Mouse (Mus musculus) kidney, embryonic 16.5 days (tissue): ENCODE measurements around the gene Wdr95. TPM values are rescaled to one million over a fixed set of nuclear protein-coding genes. Genes with fewer than 3 reads are reported as not detected.

Source experiments
- ATAC-seq: fragments of 200-750 bp; cut with Nextera tagmentation; 2 replicates; pipeline ENCODE4 v1.8.0; 2017; ENCODE audit warnings: moderate TSS enrichment; ENCODE audit not compliant: low FRiP score, low TSS enrichment
- H3K27ac ChIP-seq: fragments of 300-500 bp; sonication (generic); 2 replicates; pipeline ENCODE4 v1.5.1; 2014; ENCODE audit warnings: low read length
- H3K27me3 ChIP-seq: fragments of 300-500 bp; sonication (generic); 2 replicates; pipeline ENCODE4 v1.6.1; 2014; ENCODE audit warnings: low read length, control low read depth, mixed read lengths; ENCODE audit not compliant: insufficient read depth
- H3K36me3 ChIP-seq: fragments of 300-500 bp; sonication (generic); 2 replicates; pipeline ENCODE4 v1.6.1; 2014; ENCODE audit warnings: low read length, control low read depth, mixed read lengths; ENCODE audit not compliant: insufficient read depth
- H3K4me1 ChIP-seq: fragments of 300-500 bp; sonication (generic); 2 replicates; pipeline ENCODE4 v1.6.1; 2014; ENCODE audit warnings: low read length, control low read depth, mixed read lengths; ENCODE audit not compliant: insufficient read depth
- H3K4me2 ChIP-seq: fragments of 300-500 bp; sonication (generic); replicated peaks from 2 replicates; pipeline ENCODE4 v1.6.1; 2014; ENCODE audit warnings: low read depth, low read length
- H3K4me3 ChIP-seq: fragments of 300-500 bp; sonication (generic); 2 replicates; pipeline ENCODE4 v1.5.1; 2014; ENCODE audit warnings: mild to moderate bottlenecking, low read length
- H3K9ac ChIP-seq: fragments of 300-500 bp; sonication (generic); replicated peaks from 2 replicates; pipeline ENCODE4 v1.6.1; 2014; ENCODE audit warnings: low read length
- H3K9me3 ChIP-seq: fragments of 300-500 bp; sonication (generic); 2 replicates; pipeline ENCODE4 v1.6.1; 2016; ENCODE audit warnings: low read length, control low read depth
- WGBS: fragments of 180-500 bp; shearing (Covaris S2); extraction: QIAGEN DNeasy Blood & Tissue Kit; methylation state at CpG from one replicate; pipeline ENCODE4 v1.1.7; 2014; 5-methylcytosine and 5-hydroxymethylcytosine counted together
- polyA plus RNA-seq: library from polyadenylated mRNA; unstranded; fragments of >200 nt; fragmentation: Nextera tagmentation; extraction: Ambion mirVana; gene quantifications from 2 replicates; pipeline ENCODE4 v1.2.1, GENCODE M21; 2015

The Wdr95 gene
- polyA plus RNA-seq, 1 experiment from 2014 or later, result not detected

GRCm38 (mm10) chr5:149533847-149534246 lies 5.4 kb downstream of the Wdr95 start:
- Histone ChIP-seq H3K27ac (no peak overlapping the region), H3K9me3 (no peaks in the 10 kb centered on the region), H3K4me3 (no peak overlapping the region), H3K9ac (no peak overlapping the region), H3K27me3 (no peaks in the 10 kb centered on the region), H3K36me3 (no peaks in the 10 kb centered on the region), H3K4me1 (peaks cover 8% of the 10 kb centered on the region), H3K4me2 (no peak overlapping the region)
- 88% methylated on average over 2 of the region's 2 CpGs for WGBS
- no peak for ATAC-seq

- ATAC-seq, result no peak
- H3K4me2 ChIP-seq, result no peak overlapping the region
- 71% methylated on average over 9 of the region's 9 CpGs for WGBS
- no peaks in the 10 kb centered on the region for H3K9me3 ChIP-seq
- no peak overlapping the region for H3K27ac ChIP-seq
- H3K4me3 ChIP-seq, result no peak overlapping the region
- H3K4me1 ChIP-seq, result peaks cover 8% of the 10 kb centered on the region
- no peak overlapping the region for H3K9ac ChIP-seq
- H3K36me3 ChIP-seq, result no peaks in the 10 kb centered on the region
- no peaks in the 10 kb centered on the region for H3K27me3 ChIP-seq
Observed at GRCm38 (mm10) chr5:149536005-149536404, 7.5 kb downstream of the Wdr95 start.

- Histone ChIP-seq H3K4me2 (peak overlapping the region; percentile 35), H3K9ac (no peak overlapping the region), H3K36me3 (no peaks in the 10 kb centered on the region), H3K27me3 (no peaks in the 10 kb centered on the region), H3K4me3 (0 out of 2 replicates have a peak overlapping the region, but pooled peaks have one; percentile 5), H3K4me1 (peaks cover 8% of the 10 kb centered on the region), H3K27ac (no peak overlapping the region), H3K9me3 (no peaks in the 10 kb centered on the region)
- 26% methylated on average over 16 of the region's 16 CpGs for WGBS
- no peak for ATAC-seq
Observed at GRCm38 (mm10) chr5:149537796-149538511, 9.5 kb downstream of the Wdr95 start.

GRCm38 (mm10) chr5:149538531-149538930 lies 10.1 kb downstream of the Wdr95 start:
- H3K4me2 ChIP-seq, result peak overlapping the region; percentile 35; the same call in 1 of the 2 replicates
- H3K4me1 ChIP-seq, result peaks cover 8% of the 10 kb centered on the region
- H3K27ac ChIP-seq, result no peak overlapping the region
- H3K9ac ChIP-seq, result no peak overlapping the region
- WGBS, result 49% methylated on average over 8 of the region's 8 CpGs
- no peak for ATAC-seq
- H3K4me3 ChIP-seq, result no peak overlapping the region
- no peaks in the 10 kb centered on the region for H3K27me3 ChIP-seq
- no peaks in the 10 kb centered on the region for H3K9me3 ChIP-seq
- H3K36me3 ChIP-seq, result no peaks in the 10 kb centered on the region

- Histone ChIP-seq H3K36me3 (no peaks in the 10 kb centered on the region), H3K9ac (no peak overlapping the region), H3K4me3 (no peak overlapping the region), H3K27ac (no peak overlapping the region), H3K27me3 (no peaks in the 10 kb centered on the region), H3K4me1 (peaks cover 8% of the 10 kb centered on the region), H3K9me3 (no peaks in the 10 kb centered on the region), H3K4me2 (no peak overlapping the region)
- no peak for ATAC-seq
- 71% methylated on average over 4 of the region's 4 CpGs for WGBS
Observed at GRCm38 (mm10) chr5:149539051-149539450, 10.6 kb downstream of the Wdr95 start.

GRCm38 (mm10) chr5:149551179-149551578 lies 22.7 kb downstream of the Wdr95 start:
- Histone ChIP-seq H3K4me1 (no peaks in the 10 kb centered on the region), H3K4me3 (no peak overlapping the region), H3K27me3 (no peaks in the 10 kb centered on the region), H3K36me3 (no peaks in the 10 kb centered on the region), H3K27ac (no peak overlapping the region), H3K9me3 (no peaks in the 10 kb centered on the region), H3K4me2 (no peak overlapping the region), H3K9ac (no peak overlapping the region)
- no peak for ATAC-seq
- WGBS, result 71% methylated on average over 8 of the region's 10 CpGs

- H3K4me2 ChIP-seq, result no peak overlapping the region
- no peaks in the 10 kb centered on the region for H3K27me3 ChIP-seq
- no peak overlapping the region for H3K9ac ChIP-seq
- H3K36me3 ChIP-seq, result no peaks in the 10 kb centered on the region
- no peaks in the 10 kb centered on the region for H3K4me1 ChIP-seq
- ATAC-seq, result no peak
- WGBS, result 51% methylated on average over 9 of the region's 9 CpGs
- no peak overlapping the region for H3K27ac ChIP-seq
- H3K4me3 ChIP-seq, result no peak overlapping the region
- H3K9me3 ChIP-seq, result no peaks in the 10 kb centered on the region
Observed at GRCm38 (mm10) chr5:149552742-149553141, 24.3 kb downstream of the Wdr95 start.

- Histone ChIP-seq H3K36me3 (no peaks in the 10 kb centered on the region), H3K4me1 (no peaks in the 10 kb centered on the region), H3K4me2 (no peak overlapping the region), H3K27me3 (no peaks in the 10 kb centered on the region), H3K4me3 (no peak overlapping the region), H3K27ac (no peak overlapping the region), H3K9ac (no peak overlapping the region), H3K9me3 (no peaks in the 10 kb centered on the region)
- no peak for ATAC-seq
- 94% methylated on average over 11 of the region's 11 CpGs for WGBS
Observed at GRCm38 (mm10) chr5:149553373-149553772, 24.9 kb downstream of the Wdr95 start.

- Histone ChIP-seq H3K27ac (no peak overlapping the region), H3K27me3 (no peaks in the 10 kb centered on the region), H3K9ac (no peak overlapping the region), H3K9me3 (no peaks in the 10 kb centered on the region), H3K4me2 (no peak overlapping the region), H3K4me3 (no peak overlapping the region), H3K36me3 (no peaks in the 10 kb centered on the region), H3K4me1 (no peaks in the 10 kb centered on the region)
- ATAC-seq, result no peak
- WGBS, result 90% methylated on average over 8 of the region's 8 CpGs
Observed at GRCm38 (mm10) chr5:149554397-149554796, 25.9 kb downstream of the Wdr95 start.

GRCm38 (mm10) chr5:149560903-149561588 lies 32.6 kb downstream of the Wdr95 start:
- Histone ChIP-seq H3K4me2 (no peak overlapping the region), H3K9me3 (no peaks in the 10 kb centered on the region), H3K36me3 (no peaks in the 10 kb centered on the region), H3K4me3 (no peak overlapping the region), H3K27me3 (no peaks in the 10 kb centered on the region), H3K27ac (no peak overlapping the region), H3K4me1 (peaks cover 4% of the 10 kb centered on the region; the same call in 1 of the 2 replicates), H3K9ac (no peak overlapping the region)
- WGBS, result 58% methylated on average over 11 of the region's 11 CpGs
- no peak for ATAC-seq
